Mouse (Mus musculus) thymus, postnatal 10 days (tissue): ENCODE measurements at regions not wholly inside any gene's neighbourhood (a gene's known extent, or its start where the extent isn't known, plus 50 kb on each side); places are given as distances from the start of the nearest gene placed in this dataset.

Experiments
- DNase-seq, 2 experiments: peaks; one replicate each; pipeline ENCODE4 v3.0.0; 2021; ENCODE audit warnings: low spot score in 2 of 2

DNA sequence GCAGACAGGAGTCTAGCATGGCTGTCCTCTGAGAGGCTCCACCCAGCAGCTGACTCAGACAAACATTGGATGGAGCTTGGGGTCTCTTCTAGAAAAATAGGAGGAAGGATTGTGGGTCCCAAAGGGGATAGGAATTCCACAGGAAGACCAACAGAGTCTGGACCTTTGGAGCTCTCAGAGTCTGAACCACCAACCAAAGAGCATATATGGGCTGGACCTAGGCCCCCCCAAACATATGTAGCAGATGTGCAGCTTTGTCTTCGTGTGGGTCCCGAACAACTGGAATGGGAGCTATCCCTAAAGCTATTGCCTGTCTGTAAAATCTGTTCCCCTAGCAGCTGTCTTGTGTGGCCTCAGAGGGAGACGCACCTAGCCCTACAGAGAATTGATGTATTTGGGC, 50.1 kb upstream of the Cpm start:
- no peak for DNase-seq

DNA sequence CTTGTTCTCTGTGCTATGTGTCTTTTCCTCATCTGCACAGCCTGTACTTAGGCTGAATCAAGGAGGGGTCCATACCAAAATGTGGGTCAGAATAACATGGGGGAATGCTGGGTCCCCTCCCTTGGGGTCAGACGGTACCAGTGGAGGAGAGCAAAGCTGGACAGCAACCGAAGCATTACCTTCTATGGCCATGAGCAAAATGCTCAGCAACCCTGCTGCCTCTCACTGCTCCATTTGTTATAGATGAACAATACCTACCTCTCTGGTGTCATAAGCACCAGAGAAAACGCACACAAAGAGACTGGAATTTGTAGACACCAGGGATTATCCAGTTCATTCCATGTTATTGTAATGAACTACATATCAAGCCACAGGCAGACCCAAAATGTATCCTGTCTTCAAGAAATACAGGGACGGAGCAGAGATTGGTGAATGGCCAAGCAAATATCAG, 50.6 kb upstream of the Cpm start:
- no peak for DNase-seq

DNA sequence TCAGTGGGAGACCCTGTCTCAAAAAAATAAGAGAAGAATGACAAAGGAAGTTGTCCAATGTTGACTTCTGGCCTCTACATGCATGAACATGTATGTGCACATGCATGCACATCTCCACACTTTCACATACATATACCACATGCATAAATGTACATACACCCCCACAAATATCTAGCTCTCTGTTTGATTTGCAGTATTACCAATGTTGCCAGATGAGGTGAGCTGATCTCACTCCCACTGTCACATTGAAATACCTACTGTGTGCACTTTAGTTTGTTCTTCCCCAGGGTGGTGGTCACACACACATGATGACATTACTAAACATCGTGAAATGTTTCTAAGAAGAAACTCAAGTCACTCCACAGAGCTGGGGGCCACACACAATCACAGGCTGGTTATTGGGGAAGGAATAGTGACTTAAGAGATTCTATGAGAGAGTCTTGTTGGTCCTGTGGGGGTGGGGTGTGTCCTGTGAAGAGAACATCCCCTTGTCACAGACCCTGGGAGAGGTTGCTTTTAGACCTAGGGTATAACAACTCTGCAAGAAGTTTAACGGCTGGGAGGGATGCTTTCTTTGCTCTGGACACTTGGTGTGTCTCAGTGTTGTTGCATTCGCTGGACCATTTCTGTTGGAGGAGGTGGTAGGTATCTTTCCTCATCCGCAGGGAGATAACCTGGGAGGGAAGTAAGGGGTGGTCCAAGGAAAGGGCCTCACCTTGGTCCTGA, 51.2 kb upstream of the Cpm start:
- no peak for DNase-seq

DNA sequence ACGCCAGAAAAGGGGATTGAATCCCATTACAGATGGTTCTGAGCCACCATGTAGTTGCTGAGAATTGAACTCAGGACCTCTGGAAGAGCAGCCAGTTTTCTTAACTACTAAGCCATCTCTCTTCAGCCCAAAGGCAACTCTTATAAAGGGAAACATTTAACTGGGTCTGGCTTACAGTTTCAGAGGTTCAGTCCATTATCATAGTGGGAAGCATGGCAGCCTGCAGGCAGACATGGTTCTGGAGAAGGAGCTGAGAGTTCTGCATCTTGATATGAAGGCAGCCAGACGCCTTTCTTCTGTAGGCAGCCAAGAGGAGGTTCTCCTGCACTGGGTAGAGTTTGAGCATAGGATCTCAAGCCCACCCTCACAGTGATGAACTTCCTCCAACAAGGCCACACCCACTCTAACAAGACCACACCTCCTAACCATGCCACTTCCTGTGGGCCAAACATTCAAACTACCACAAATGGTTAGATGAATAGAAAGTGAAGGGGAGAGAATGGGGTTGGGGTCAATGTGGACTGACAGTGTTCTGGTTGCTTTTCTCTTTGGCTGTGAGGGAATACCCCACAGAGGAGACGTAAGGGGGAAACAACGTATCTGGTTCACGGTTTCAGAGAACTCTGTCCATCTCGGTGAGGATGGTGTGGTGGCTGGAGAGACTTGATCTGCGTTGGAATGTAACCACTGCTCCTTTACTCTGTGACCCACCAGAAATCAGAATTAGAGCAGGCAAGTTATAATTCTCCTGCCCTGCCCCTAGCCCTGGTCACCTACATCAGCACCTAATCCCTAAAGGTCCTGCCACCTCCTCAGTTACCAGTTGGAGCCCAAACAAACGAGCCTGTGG, 52.2 kb upstream of the Cpm start:
- DNase-seq, result no peak

DNA sequence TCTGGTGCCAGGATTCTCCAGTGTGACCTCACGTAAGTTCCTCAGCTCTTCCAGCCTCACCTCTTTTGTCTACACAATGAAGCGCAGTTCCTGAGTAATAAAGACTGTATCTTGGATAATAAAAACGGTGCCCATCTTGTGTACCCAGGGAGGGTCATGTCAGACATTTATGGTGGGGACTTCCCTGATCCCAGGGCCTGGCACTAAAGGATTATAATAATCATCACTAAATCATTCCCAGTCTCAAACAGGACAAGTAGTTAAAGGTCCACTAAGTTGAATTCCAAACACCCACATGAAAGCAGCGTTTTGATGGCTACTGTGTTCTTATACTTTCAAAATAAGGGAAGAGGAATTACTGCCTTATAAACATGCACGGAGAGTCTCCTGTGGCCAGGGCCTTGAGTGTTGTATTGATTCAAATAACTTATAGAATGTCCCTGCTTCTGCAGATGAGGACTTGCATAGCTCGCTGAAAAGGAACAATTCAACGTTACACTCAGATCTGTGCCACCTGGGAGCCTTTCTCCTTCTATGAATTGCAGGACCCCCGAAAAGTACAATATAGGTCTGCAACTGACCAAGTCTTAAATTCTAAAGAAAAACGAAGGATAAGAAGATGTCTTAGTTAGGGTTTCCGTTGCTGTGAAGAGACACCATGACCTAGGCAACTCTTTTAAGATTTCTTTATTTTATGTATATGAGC, 53.0 kb upstream of the Cpm start:
- no peak for DNase-seq

DNA sequence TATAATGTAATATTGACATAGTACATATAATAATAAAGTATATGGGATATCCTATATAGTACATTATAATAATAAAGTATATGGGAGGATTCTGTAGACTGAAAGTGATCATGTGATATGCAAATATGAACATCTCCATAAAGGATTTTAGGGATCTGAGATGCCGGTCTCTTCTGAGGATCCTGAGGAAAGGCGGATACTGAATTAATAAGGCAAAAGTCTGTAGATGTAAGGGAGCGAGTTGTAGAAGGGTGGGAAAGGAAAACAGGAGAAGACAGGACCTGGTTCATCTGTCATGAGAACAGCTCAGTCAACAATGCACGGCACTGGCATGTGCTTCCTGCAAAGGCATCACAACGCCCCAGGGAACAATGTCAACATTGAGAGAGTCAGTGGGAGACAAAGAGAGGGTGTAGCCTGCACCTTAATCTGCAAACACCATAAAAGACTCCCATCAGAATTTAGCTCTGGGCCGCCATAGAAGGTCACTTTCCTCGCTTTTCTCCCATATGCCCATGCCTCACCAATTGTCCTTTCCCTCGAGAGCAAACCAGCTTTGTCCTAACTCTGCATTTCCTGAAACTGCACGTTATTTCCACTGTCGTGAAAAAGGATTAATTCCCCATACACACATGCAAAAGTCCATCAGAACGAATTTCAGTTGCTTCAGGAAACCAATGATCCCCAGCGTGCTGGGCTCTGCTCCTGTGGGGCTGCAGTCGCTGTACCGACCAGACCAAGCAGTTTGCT, 53.7 kb upstream of the Cpm start:
- no peak for DNase-seq

DNA sequence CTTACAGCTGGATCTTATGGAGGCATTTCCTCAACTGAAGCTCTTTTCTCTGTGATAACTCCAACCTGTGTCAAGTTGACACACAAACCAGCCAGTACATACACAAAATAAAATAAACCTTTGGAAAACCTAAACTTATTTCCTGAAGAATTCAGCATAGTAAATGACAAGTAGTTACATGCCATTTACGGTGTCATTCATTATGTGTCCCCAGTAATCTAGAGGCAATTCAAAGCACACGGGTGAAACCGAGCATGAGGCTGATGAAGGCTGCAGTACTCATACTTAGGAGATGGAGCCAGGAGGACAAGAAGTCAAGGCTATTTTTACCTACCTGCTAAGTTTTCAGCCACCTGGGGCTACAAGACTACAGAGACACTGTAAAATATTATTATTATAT, 54.4 kb upstream of the Cpm start:
- DNase-seq, result no peak

DNA sequence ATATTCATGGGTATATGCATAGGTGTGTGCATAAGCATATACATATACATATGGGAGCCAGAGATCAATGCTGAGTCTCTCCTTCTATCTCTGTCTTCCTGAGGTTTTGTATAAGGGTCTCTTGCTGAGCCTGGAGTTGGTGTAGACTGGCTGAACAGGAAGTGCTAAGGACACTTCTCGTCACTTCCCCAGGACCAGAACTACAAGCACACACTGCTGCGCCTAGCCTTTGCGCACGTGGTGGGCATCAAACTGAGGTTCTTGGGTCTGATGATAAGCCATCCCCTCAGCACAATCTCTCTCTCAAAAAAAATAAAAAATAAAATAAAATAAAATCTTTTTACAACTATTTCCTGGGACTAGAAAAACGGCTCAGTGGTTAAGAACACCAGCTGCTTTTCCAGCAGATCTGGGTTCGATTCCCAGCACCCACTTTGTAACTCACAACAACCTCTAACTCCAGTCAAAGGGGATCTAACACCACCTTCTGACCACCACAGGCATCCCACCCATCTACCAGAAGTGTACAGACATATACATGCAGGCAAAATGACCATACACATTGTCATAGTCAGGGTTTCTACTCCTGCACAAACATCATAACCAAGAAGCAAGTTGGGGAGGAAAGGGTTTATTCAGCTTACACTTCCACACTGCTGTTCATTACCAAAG, 55.1 kb upstream of the Cpm start:
- DNase-seq, result no peak

DNA sequence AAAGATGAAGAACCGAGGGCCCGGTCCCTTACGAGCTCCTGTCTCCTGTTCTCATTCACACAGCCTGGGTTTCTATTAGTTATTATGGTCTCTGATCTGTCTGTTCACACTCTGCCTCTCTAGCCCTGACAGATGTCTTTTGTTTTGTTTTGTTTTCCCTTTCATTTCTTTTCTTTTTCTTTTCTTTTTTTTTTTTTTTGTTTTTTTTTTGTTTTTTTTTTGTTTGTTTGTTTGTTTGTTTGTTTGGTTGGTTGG, 55.8 kb upstream of the Cpm start:
- no peak for DNase-seq

DNA sequence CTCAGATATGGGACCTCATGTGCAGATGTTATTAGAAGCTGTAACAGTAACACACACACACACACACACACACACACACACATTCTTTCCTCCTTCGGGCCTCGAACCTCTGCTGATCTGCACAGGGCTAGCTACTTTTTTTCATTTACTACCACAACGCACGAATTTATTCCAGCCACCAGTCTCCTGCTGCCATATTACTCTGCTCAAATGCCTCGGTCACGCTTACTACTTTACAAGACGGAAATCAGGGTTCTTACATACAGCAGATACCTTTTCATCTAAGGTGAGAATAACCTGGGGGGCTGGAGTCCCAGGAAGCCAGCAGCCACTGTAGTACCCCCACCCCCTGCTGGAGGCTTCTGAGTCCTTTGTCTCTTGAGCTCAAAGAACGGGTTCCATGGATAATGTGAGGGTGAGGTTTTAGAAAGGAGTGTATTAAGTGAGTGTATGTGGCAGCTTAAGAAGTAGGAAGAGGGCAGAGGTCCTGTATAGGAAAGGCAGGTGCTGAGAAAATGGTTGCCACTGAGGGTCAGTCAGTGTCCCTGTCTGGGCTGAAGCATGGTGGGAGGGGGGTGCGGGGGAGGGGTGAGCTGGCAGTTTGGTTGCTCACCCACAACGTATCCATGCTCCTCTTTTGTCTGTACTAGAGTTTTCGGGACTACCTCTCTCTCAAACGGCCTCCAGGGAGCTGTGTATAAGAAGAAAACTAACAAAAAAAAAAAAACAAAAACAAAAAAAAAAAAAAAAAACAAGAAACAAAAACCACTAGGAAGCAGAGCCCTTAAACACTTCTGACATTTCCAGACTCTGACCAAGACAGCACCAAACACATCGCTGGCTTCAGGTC, 56.3 kb upstream of the Cpm start:
- DNase-seq, result no peak

DNA sequence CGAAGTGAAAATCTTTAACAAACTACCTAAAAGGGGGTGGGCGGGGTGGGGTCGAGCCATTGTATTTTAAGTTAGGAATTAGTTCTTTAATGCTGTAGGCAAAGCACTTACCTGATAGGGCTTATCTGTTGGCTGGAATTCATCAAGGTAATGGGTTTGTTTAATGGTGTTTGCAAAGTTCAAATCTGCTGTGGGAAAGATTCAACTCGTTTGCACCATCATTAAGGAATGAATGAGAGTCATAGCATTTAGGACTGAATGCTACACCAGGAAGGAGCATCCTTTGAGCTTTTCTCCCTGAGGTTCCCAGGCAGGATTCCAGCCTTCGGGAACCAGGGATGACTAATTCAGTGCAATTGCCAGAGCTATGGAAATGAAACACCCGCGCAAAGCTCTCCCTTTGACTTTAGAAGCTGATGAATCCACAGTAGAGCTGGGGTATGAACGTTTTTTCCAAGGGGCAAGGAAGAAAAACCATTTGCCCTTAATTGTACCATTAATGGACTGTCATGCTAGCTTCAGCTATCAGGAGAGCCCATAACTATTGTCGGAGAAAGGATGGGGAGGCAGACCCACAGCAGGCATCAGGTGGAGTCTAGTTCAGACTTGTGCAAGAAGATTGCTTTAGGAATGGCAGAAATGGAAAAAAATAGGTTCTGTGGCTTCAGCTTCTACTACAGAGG, 57.3 kb upstream of the Cpm start:
- DNase-seq, result no peak

DNA sequence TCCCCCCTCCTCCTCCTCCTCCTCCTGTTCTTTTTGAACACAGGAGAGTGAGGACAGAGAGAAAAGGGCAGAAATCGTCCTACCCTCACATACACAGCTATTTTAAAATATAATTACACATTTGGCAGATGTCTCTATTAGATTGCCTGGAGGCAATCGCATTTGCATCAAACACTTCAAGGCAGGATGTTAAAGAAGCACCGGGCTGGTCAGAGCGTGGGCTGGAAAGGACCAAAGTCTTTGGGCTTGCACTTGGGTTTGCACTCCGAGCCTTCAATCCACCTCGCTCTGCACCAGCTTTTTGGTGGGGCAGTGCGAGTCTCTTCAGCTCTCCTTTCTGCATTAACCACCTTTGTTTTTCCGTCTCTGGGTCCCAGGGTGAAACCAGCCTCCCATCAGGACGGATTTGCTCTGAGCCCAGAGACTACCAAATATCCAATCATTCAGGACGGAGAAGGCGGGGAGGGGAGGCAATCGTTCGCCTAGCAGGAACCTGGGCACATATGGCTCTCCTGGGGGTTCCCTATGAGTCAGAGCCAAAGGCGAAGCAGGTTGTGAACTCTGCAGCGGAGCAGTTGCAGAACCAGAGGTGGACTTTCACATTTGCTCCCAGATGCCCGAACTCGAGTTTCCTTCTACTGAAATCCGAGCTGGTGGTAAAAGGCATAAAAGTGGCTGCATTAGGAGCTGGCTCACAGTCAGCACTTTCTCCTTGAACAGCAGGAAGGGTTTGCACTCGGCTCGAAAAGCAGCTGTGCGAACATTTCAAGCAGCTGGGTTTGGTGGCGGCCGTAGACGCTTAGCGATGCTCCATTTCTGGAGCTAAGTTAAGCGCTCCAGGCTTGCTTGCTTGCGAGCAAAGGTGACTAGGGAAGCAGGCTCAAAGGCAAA, 58.1 kb upstream of the Cpm start:
- DNase-seq, result peak in 1 of 2 experiments; percentile 20

DNA sequence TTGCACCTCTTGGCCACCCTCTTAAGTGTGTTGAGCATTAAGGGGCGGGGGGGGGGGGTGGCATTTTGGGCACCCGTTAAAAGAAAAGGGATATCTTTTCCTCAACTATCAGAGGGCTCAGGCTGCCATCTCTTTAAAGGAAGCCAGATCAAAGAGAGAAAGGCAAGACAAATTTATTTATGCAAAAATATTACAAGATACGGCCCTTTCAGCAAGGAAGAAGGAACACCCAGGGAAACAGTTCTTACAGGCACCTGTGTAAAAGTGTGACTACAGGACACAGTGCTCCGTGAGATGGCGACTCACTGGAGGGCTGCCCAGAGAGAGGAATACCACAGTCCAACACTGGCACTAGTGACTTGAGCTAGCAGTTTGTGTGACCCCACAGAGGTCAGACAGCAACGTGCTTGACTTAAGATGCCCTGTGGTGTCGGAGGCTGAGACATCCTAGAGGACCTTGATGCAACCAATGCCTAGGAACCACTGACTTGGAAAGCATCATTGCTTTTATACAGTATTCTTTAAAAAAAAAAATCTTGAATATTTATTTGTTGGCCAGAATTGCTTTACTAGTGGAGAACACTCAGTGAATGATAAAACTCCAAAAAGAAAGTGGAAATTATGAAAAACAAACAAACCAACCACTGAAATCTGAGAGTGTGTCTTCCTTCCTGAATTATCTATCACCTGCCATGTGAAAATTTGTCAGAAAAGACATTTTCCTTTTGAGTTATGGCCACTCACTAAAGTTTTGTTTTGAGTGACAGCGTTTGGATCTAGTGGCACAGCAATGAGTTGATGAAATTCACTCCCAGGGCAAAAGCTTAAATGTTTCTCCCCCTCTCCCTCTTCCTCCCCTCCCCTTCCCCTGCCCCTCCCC, 59.0 kb upstream of the Cpm start:
- no peak for DNase-seq

DNA sequence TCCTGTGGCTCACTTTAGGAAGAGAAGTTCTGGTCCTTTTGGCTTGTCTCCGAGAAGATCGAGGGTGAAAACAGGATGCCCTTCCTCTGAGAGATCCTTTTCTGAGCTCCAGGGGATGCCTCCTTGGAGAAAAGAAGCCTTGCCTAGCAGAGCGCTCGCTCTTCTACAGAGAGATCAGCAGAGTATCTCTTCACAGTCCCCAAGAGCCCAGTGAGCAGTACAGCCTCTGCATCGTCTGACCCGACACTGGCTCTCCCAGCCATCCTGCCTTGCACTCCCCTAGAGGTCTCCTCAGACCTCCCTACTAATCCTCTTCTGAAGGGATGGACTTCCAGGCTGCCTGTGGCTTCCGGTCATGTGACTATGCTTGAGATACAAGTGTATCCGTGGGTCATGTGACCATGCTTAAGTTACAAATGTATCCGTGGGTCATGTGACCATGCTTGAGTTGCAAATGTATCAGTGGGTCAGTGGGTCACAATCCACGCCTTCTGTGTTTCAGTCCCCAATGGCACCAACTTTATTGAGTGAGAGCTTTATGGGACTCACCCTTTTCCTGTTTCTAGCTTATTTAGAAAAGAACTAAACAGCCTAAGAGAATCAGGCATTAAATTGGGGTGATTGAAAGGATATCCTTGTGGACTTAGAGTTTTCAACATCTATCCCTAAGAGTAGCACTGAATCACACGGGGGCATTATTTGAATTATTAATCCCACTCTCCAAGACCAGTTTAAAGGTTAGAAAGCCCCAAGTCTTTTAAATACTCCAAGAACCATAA, 59.8 kb upstream of the Cpm start:
- no peak for DNase-seq

DNA sequence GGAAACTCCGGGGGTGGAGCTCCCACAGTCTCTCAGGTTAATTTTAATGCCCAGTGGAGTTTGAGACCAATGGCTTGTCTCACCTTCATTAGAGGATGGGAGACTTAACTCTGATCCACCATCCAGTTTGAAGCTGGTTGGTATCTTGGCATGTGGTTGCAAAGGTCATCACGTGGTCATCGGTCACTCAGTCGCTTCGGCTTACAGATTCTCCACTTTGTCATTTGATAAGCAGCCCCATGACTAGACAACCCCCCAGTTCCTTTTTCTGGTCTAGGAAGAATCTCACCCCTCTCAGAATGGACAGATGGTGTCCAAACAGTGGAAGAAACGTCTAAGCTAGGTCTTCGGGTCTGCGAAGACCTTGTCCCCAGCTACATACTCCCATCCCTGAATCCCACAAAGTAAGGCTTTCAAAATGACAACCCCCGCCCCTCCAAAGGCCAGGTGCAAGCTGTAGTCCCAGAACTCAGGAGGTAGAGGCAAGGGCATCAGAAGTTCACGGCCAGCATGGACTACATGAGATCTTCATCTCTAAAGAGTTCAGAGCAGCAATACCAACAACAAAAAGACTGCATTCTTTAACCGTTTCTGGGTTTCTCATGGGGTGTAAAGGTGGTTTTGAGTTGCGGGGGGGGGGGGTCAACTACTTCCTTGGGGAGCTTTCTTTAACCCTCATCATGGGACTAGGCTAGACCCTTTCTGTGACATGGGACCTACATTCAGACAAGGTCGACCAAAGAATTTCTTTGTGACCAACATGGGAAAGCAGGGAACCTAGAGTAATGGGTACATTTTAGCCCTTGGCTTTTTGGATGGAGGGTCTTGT, 60.6 kb upstream of the Cpm start:
- DNase-seq, result no peak

DNA sequence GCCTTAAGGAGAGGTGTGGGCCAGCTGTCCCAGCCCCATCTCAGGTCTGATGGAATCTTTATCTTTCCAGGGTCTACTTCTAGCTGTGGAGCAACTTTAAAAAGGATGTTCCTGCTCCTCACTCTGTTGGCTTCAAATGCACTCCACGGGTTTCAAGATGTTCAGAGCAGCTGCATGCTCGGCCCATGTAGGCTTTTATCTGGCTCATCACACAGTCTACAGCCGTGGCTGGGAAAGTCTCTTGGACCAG, 61.2 kb upstream of the Cpm start:
- DNase-seq, result no peak
